Mouse (Mus musculus) bone marrow macrophage, adult 2 months (primary cell): ENCODE measurements around the gene Lpar1.

ENCODE experiments used
- CTCF ChIP-seq: IDR thresholded peaks from 2 replicates; pipeline ENCODE4 v1.5.1; 2012; ENCODE audit warnings: low read depth, mild to moderate bottlenecking, low read length, moderate library complexity
- POLR2A ChIP-seq: IDR thresholded peaks from 2 replicates; pipeline ENCODE4 v1.6.1; 2012; ENCODE audit warnings: mild to moderate bottlenecking, low read depth, low read length, borderline replicate concordance

DNA sequence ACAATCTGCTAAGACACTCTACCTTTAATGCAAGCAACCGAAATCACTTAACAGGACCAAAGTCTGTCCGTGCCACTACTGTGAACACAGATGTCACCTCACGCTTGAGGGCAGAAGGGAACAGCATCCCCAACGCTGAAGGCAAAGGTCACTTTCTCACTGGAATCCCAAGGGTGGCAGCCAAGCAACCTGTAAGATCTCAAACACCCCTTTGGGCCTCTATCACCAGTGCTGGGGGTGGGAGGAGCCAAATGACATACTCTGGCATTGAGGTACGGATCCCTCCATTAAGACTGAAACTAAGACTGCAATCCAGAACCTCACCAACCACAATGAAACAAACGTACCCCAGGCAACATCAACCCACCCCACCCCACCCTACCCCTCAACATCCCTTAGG lies 55.0 kb downstream of the Lpar1 start:
- TF ChIP-seq CTCF (no peak), POLR2A (no peak)
